Comparison of ENCODE assay signal across 22 mouse cellular contexts in the genomic region with DNA sequence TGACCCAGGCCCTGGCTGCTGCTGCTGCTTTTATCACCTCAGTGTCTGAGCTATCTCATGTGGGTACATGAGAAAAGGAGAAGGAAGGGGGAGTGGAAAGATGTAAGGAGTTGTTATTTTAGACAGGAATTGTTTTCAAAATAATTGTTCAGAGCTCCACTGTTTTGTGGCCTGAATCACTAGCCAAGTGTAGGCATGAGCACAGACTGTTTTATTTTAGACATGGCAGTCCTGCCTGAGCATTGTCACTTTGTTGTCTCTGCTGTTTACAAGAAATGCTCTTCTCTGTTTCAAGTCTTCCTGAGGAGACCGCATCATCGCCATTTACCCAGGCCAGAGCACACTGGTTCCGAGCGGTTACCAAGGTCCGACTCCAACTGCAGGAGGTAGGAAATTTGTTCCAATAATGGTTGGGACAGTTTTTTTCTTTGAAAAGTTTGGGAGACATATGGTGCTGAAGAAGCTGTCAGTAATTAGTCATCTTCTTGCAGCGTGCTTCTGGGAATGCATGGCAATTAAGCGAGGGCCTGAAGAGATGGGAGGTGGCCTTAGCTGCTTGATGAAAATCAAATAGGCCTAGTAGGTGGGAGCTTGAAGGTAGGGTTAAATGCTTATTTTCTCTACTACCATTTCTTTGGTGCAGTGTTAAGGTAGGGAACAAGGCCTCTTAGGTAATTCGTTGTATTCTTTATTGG.
DNase-seq lines count a peak whose midpoint lies in the region; ATAC-seq and TF ChIP-seq lines count a peak whose summit lies in the region.
"Had no signal": no experiment of that assay in that cellular context is flagged by ENCODE, and none has a peak within 500 bp of the region (broad histone marks: within the 10 kb centered on the region; RNA-seq: fewer than 3 reads in every experiment).

No protein-coding gene starts in this region.

- no peaks in the 10 kb centered on the region for H3K36me3 ChIP-seq in lung, postnatal 0 days (ENCODE audit: insufficient read depth, low read length)
- H3K36me3 ChIP-seq: hindbrain, embryonic 12.5 days had no signal

- TF ChIP-seq EP300 in lung, postnatal 0 days (IDR thresholded peaks at IDR 0.05) = no peak

- H3K4me3 ChIP-seq in lung, postnatal 0 days (ENCODE audit: low read depth, low read length) = no peak overlapping the region
- H3K4me3 ChIP-seq: forebrain, embryonic 10.5 days; forebrain, embryonic 13.5 days; gastrocnemius, adult 2 months; hindbrain, embryonic 12.5 days; hindbrain, embryonic 15.5 days had no signal

- no peaks in the 10 kb centered on the region for H3K27me3 ChIP-seq in lung, postnatal 0 days (replicated peaks; ENCODE audit: insufficient read depth, low read length)
- H3K27me3 ChIP-seq: forebrain, embryonic 13.5 days; hindbrain, embryonic 12.5 days; hindbrain, embryonic 15.5 days had no signal

- WGBS in lung, postnatal 0 days = 93% methylated on average over 8 of the region's 8 CpGs

- no peak overlapping the region for H3K27ac ChIP-seq in lung, postnatal 0 days (ENCODE audit: low read length)
- H3K27ac ChIP-seq: forebrain, embryonic 10.5 days; forebrain, embryonic 13.5 days; gastrocnemius, adult 2 months; hindbrain, embryonic 12.5 days; hindbrain, embryonic 15.5 days had no signal

- no peak overlapping the region for H3K4me2 ChIP-seq in lung, postnatal 0 days (replicated peaks; ENCODE audit: low read depth, low read length)
- H3K4me2 ChIP-seq: forebrain, embryonic 13.5 days; heart, embryonic 11.5 days; hindbrain, embryonic 12.5 days; hindbrain, embryonic 15.5 days had no signal

- peak; percentile 88 for ATAC-seq in frontal cortex, adult (ENCODE audit: low TSS enrichment)
- no peak for ATAC-seq in lung, postnatal 0 days
- ATAC-seq: activated CD4-positive, CD25-positive, alpha-beta regulatory T cell, adult 4 months; forebrain, embryonic 13.5 days; forebrain, embryonic 16.5 days had no signal

- no peak overlapping the region for H3K9ac ChIP-seq in lung, postnatal 0 days (replicated peaks; ENCODE audit: low read depth)
- H3K9ac ChIP-seq: forebrain, embryonic 13.5 days; hindbrain, embryonic 12.5 days; hindbrain, embryonic 15.5 days had no signal

- DNase-seq in frontal cortex, postnatal 25 days (ENCODE audit: low spot score in 2 of 2) = no peak
- DNase-seq in left cerebral cortex, adult 18-20 months (ENCODE audit: low spot score in 2 of 2) = peak; percentile 35 to 39
- DNase-seq in left cerebral cortex, postnatal 10 days (ENCODE audit: extremely low spot score in 1 of 2, low spot score in 2 of 2) = no peak
- DNase-seq in right cerebral cortex, adult 18-20 months = peak; percentile 26
- DNase-seq in right cerebral cortex, postnatal 25 days = no peak
- DNase-seq in lung, postnatal 0 days (ENCODE audit: low spot score) = no peak
- DNase-seq: adrenal gland, adult 8-10 months; adrenal gland, postnatal 25 days; cerebellum, adult 18-20 months; cerebellum, adult 9-10 months; cerebellum, postnatal 14 days; gastrocnemius, adult 2 months; gastrocnemius, postnatal 14 days; heart, adult 11 months had no signal

- intact Hi-C loops in left cerebral cortex, postnatal 10 days (cut with DNase I) = no loop called here

- TF ChIP-seq CTCF in lung, postnatal 0 days (IDR thresholded peaks at IDR 0.05) = no peak

- no peaks in the 10 kb centered on the region for H3K9me3 ChIP-seq in lung, postnatal 0 days (ENCODE audit: low read length)
- H3K9me3 ChIP-seq: forebrain, embryonic 10.5 days; forebrain, embryonic 13.5 days; hindbrain, embryonic 12.5 days; hindbrain, embryonic 15.5 days had no signal

- H3K4me1 ChIP-seq in lung, postnatal 0 days (ENCODE audit: insufficient read depth, low read depth, low read length) = no peaks in the 10 kb centered on the region
- H3K4me1 ChIP-seq: forebrain, embryonic 13.5 days; hindbrain, embryonic 12.5 days; hindbrain, embryonic 15.5 days had no signal

Comparison
In these comparisons a context has a peak if more than half of its experiments do, and no peak if none do; other contexts are left out.
1. DNase-seq: peak in left cerebral cortex, adult 18-20 months (2 of 2) and right cerebral cortex, adult 18-20 months (single experiment); none in frontal cortex, postnatal 25 days (0 of 2), left cerebral cortex, postnatal 10 days (0 of 2), right cerebral cortex, postnatal 25 days (single experiment) and lung, postnatal 0 days (single experiment).